Mouse (Mus musculus) C2C12 (cell line): ENCODE measurements at regions not wholly inside any gene's neighbourhood (a gene's known extent, or its start where the extent isn't known, plus 50 kb on each side); places are given as distances from the start of the nearest gene placed in this dataset.

Experiments used
- H3K27me3 ChIP-seq: one replicate; pipeline ENCODE4 v1.6.1; 2011; ENCODE audit not compliant: control insufficient read depth, insufficient read depth, insufficient read length
- H3K36me3 ChIP-seq: one replicate; pipeline ENCODE4 v1.6.1; 2011; ENCODE audit not compliant: control insufficient read depth, insufficient read depth
- H3K4me3 ChIP-seq: one replicate; pipeline ENCODE4 v1.5.1; 2011; ENCODE audit warnings: mild to moderate bottlenecking, control low read depth; ENCODE audit not compliant: poor library complexity, insufficient read depth, severe bottlenecking
- H3K79me2 ChIP-seq: one replicate; pipeline ENCODE4 v1.6.1; 2011; ENCODE audit not compliant: control insufficient read depth, insufficient read depth
- H3K79me3 ChIP-seq: one replicate; pipeline ENCODE4 v1.6.1; 2011; ENCODE audit warnings: low read depth, control low read depth
- H3ac ChIP-seq: one replicate; pipeline ENCODE3; 2011; ENCODE audit warnings: low read depth; ENCODE audit not compliant: control insufficient read depth, insufficient read length
- CEBPB ChIP-seq: IDR thresholded peaks from one replicate; pipeline ENCODE4 v1.6.1; 2011; ENCODE audit warnings: low read depth, mild to moderate bottlenecking, control low read depth, moderate library complexity
- CTCF ChIP-seq: IDR thresholded peaks from one replicate; pipeline ENCODE4 v1.5.1; 2011; ENCODE audit not compliant: control insufficient read depth, insufficient read depth, insufficient read length
- FOSL1 ChIP-seq: IDR thresholded peaks from one replicate; pipeline ENCODE4 v1.8.0; 2011; ENCODE audit warnings: mild to moderate bottlenecking, low read length; ENCODE audit not compliant: poor library complexity, insufficient read depth, severe bottlenecking
- MAX ChIP-seq: IDR thresholded peaks from one replicate; pipeline ENCODE4 v1.6.1; 2011; ENCODE audit warnings: mild to moderate bottlenecking, control low read depth
- MYOD1 ChIP-seq: IDR thresholded peaks from one replicate; pipeline ENCODE4 v1.6.1; 2011; ENCODE audit warnings: low read depth; ENCODE audit not compliant: control insufficient read depth, insufficient read length
- MYOG ChIP-seq: IDR thresholded peaks from one replicate; pipeline ENCODE4 v1.6.1; 2011; ENCODE audit not compliant: control insufficient read depth, insufficient read length; ENCODE audit errors: extremely low read depth
- USF1 ChIP-seq: IDR thresholded peaks from one replicate; pipeline ENCODE4 v1.6.1; 2011; ENCODE audit warnings: low read depth, mild to moderate bottlenecking, control low read depth, moderate library complexity

- Histone ChIP-seq H3K79me2 (no peaks in the 10 kb centered on the region), H3K79me3 (no peaks in the 10 kb centered on the region), H3K36me3 (no peaks in the 10 kb centered on the region), H3K27me3 (no peaks in the 10 kb centered on the region), H3K4me3 (no peak overlapping the region), H3ac (no peak overlapping the region)
- TF ChIP-seq MYOG (no peak), MAX (no peak), FOSL1 (no peak)
These were observed 362.4 kb downstream of the H2al1j start for GRCm38 (mm10) chrX:11689989-11690405.

GRCm38 (mm10) chrX:11690446-11690845 lies 362.8 kb downstream of the H2al1j start:
- TF ChIP-seq CTCF (no peak), FOSL1 (no peak), MAX (no peak), MYOD1 (no peak), USF1 (no peak), CEBPB (no peak), MYOG (no peak)
- Histone ChIP-seq H3K79me3 (no peaks in the 10 kb centered on the region), H3K4me3 (no peak overlapping the region), H3ac (no peak overlapping the region), H3K79me2 (no peaks in the 10 kb centered on the region), H3K27me3 (no peaks in the 10 kb centered on the region), H3K36me3 (no peaks in the 10 kb centered on the region)

GRCm38 (mm10) chrX:11691019-11691418 lies 363.4 kb downstream of the H2al1j start:
- H3K79me2 ChIP-seq = no peaks in the 10 kb centered on the region
- H3K79me3 ChIP-seq = no peaks in the 10 kb centered on the region
- H3K27me3 ChIP-seq = no peaks in the 10 kb centered on the region
- no peak overlapping the region for H3ac ChIP-seq
- H3K36me3 ChIP-seq = no peaks in the 10 kb centered on the region
- H3K4me3 ChIP-seq = no peak overlapping the region
- TF ChIP-seq CTCF (no peak), MYOD1 (no peak), MYOG (no peak), CEBPB (no peak), FOSL1 (no peak), MAX (no peak), USF1 (no peak)

GRCm38 (mm10) chrX:11696565-11696964 lies 368.9 kb downstream of the H2al1j start:
- no peaks in the 10 kb centered on the region for H3K27me3 ChIP-seq
- TF ChIP-seq FOSL1 (no peak), CEBPB (no peak)

GRCm38 (mm10) chrX:11701095-11701494 lies 373.5 kb downstream of the H2al1j start:
- H3ac ChIP-seq = no peak overlapping the region
- H3K27me3 ChIP-seq = no peaks in the 10 kb centered on the region
- H3K79me3 ChIP-seq = no peaks in the 10 kb centered on the region
- TF ChIP-seq USF1 (no peak), FOSL1 (no peak), MYOD1 (no peak), MYOG (no peak), CTCF (no peak), CEBPB (no peak), MAX (no peak)
- no peak overlapping the region for H3K4me3 ChIP-seq
- H3K36me3 ChIP-seq = no peaks in the 10 kb centered on the region
- no peaks in the 10 kb centered on the region for H3K79me2 ChIP-seq

More at GRCm38 (mm10) chrX:11696565-11696964, 368.9 kb downstream of the H2al1j start:
- H3K79me2 ChIP-seq = no peaks in the 10 kb centered on the region
- H3ac ChIP-seq = no peak overlapping the region
- H3K36me3 ChIP-seq = no peaks in the 10 kb centered on the region
- H3K4me3 ChIP-seq = no peak overlapping the region
- no peaks in the 10 kb centered on the region for H3K79me3 ChIP-seq

GRCm38 (mm10) chrX:11705851-11706557 lies 378.4 kb downstream of the H2al1j start:
- H3K27me3 ChIP-seq = no peaks in the 10 kb centered on the region
- H3K79me3 ChIP-seq = no peaks in the 10 kb centered on the region

More at GRCm38 (mm10) chrX:11705851-11706557, 378.4 kb downstream of the H2al1j start:
- H3K4me3 ChIP-seq = no peak overlapping the region
- TF ChIP-seq USF1 (no peak), CTCF (no peak), MYOG (no peak), MYOD1 (no peak), MAX (no peak), CEBPB (no peak), FOSL1 (no peak)
- H3K36me3 ChIP-seq = no peaks in the 10 kb centered on the region
- H3K79me2 ChIP-seq = no peaks in the 10 kb centered on the region
- no peak overlapping the region for H3ac ChIP-seq
